Mouse (Mus musculus): ENCODE measurements at regions not wholly inside any gene's neighbourhood (a gene's known extent, or its start where the extent isn't known, plus 50 kb on each side); places are given as distances from the start of the nearest gene placed in this dataset.

DNA sequence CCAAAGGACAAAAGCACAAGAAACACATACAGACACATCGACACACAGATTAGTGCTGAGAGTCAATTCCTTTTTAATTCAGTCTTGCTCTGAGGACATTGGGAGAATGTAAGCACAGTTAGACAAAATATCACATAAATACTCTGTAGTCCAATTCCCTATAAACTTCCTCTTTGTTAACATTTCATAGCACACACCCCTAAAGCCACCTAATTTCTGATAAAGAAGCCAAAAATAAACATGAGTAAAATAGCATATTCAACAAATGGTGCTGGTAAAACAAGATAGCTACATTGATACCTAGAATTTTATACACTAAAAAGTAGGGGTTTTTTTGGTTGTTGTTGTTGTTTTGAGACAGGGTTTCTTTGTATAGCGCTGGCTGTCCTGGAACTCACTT is 356.6 kb downstream of the Smarca1 start:
- no peak for DNase-seq

DNA sequence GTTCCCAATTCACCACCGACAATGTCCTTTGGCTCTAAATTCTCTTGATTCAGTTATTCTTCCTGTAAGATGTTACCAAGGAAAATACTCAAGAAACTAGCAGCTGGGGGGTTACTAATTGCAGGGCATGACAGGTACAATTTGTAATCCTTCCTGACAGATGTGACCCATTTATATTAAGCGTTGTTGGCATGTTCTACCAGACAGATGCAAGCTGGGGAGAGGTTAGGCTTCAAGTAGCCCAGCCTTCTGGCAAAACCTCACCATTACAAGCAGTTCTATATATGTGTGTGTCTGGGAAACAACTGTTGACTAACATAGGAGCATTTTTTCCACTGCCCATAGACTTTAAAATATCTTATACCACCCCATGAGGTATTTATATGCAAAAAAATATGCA is 397.7 kb downstream of the Smarca1 start:
- DNase-seq = peak; percentile 1

- no peak for DNase-seq
Measured at GRCm38 (mm10) chrX:47482728-47483127, 410.0 kb downstream of the Smarca1 start.

DNA sequence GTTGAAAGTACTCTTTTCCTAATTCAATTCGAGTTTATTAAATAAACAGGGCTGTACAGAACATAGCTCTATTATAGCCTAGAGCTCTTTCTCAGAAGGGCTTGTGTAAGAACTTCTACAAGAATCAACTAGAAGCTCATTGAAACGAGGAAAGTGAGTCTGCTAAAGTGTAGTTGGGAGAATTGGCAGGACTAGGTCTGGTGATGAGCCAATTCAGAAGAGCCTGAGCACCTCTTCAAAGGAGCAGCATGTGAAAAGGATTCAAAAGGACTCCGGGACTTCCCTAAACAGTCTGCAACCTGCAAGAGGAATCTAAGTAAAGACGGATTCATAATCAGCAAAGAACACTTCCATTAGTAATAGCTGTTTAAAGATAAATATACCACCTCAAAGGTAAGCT is 414.5 kb downstream of the Smarca1 start:
- no peak for DNase-seq

GRCm38 (mm10) chrX:47466721-47467499 is 425.9 kb downstream of the Smarca1 start:
- peak; percentile 7 for DNase-seq

DNA sequence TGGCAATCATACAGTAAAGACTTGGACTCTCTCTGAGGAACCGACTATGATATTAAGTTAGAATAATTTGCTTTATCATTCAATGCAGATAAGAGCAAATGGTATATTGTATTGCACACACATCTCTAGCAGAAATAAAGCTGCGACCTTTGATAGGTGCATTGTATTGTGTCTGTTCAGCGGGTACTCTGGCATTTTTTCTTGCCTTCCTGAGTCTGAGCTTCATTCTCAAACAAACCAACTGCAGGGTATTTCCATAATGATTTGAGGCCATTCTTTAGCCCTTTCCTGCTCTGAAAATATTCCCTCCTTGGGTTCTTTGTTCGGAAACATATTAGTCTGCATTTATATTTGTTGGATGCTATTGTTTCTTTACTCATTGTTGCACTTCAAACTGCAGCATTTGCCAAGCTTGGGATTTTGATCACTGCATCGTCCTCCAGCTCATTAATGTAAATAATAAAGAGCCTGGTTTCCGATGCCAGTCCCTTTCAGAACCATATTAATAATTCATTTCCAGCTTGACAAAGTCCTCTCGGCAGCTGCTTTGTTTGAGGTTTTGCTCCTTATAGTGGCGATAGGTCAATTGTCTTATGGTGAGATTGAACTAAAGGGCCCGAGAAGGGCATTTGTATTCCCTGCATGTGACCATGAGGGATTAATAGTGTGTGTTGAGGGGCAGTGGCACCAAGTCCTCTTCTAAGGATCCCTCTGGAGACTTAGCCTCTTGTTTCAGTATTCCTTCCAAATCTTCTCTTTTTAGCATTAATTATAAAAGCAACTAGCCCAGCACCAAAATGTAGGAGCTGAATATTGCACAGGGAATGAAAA is 430.9 kb downstream of the Smarca1 start:
- peak; percentile 2 for DNase-seq
